Mouse (Mus musculus): Measurements from ENCODE around the gene Nfs1. TPM values are rescaled to one million over a fixed set of nuclear protein-coding genes. Genes with fewer than 3 reads are reported as not detected.

The Nfs1 gene
- polyA plus RNA-seq, 1 experiment from 2014 or later, result 34.0 TPM

DNA sequence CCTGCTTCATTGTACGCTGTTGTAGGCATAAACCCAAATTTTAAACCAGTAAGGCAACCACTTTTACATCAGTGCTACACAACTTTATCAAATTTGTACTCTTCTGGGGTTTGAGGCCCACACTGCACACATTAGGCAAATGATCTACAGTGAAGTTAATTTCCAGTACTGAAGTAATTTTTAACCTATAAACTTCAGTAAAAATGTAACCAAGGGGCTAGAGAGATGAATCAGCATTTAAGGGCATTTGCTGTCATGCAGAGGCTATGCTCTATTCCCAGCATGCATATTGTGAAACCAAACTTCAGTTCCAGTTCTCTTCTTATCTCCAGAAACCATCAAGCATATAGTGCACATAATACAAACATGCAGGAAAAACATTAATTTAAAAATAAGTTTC, 21.5 kb upstream of the Nfs1 start:
- Histone ChIP-seq H3K9me3 (replicated peaks; ENCODE audit: control insufficient read depth, low read length) (no peaks in the 10 kb centered on the region), H3K27ac (replicated peaks; ENCODE audit: low read depth, low read length) (no peak overlapping the region), H3K9ac (replicated peaks; ENCODE audit: low read length) (no peak overlapping the region), H3K4me1 (ENCODE audit: control insufficient read depth, insufficient read depth, low read length) (no peaks in the 10 kb centered on the region), H3K4me2 (ENCODE audit: low read depth, low read length) (no peak overlapping the region), H3K36me3 (replicated peaks; ENCODE audit: control insufficient read depth, insufficient read depth, low read depth, low read length) (peaks cover 20% of the 10 kb centered on the region), H3K27me3 (ENCODE audit: control insufficient read depth, insufficient read depth, low read length) (no peaks in the 10 kb centered on the region), H3K4me3 (ENCODE audit: low read depth, low read length) (no peak overlapping the region)
- WGBS, result 94% methylated on average over 1 of the region's 1 CpGs
- ATAC-seq (replicated peaks; ENCODE audit: insufficient number of reproducible peaks, low FRiP score, low TSS enrichment, low read depth), result no peak
- DNase-seq (ENCODE audit: low spot score), result no peak

- Histone ChIP-seq H3K36me3 (replicated peaks; ENCODE audit: control insufficient read depth, insufficient read depth, low read depth, low read length) (peaks cover 3% of the 10 kb centered on the region), H3K4me3 (ENCODE audit: low read depth, low read length) (no peak overlapping the region), H3K9ac (replicated peaks; ENCODE audit: low read length) (no peak overlapping the region), H3K4me2 (ENCODE audit: low read depth, low read length) (no peak overlapping the region), H3K27ac (replicated peaks; ENCODE audit: low read depth, low read length) (no peak overlapping the region), H3K9me3 (replicated peaks; ENCODE audit: control insufficient read depth, low read length) (no peaks in the 10 kb centered on the region), H3K4me1 (ENCODE audit: control insufficient read depth, insufficient read depth, low read length) (no peaks in the 10 kb centered on the region), H3K27me3 (ENCODE audit: control insufficient read depth, insufficient read depth, low read length) (no peaks in the 10 kb centered on the region)
- DNase-seq (ENCODE audit: low spot score) (no peak), ATAC-seq (replicated peaks; ENCODE audit: insufficient number of reproducible peaks, low FRiP score, low TSS enrichment, low read depth) (no peak)
Observed at GRCm38 (mm10) chr2:156151538-156151937, 7.6 kb upstream of the Nfs1 start.

GRCm38 (mm10) chr2:156147316-156147915, 3.4 kb upstream of the Nfs1 start:
- Histone ChIP-seq H3K4me2 (ENCODE audit: low read depth, low read length) (no peak overlapping the region), H3K36me3 (replicated peaks; ENCODE audit: control insufficient read depth, insufficient read depth, low read depth, low read length) (no peaks in the 10 kb centered on the region), H3K27ac (replicated peaks; ENCODE audit: low read depth, low read length) (no peak overlapping the region), H3K9ac (replicated peaks; ENCODE audit: low read length) (no peak overlapping the region), H3K27me3 (ENCODE audit: control insufficient read depth, insufficient read depth, low read length) (no peaks in the 10 kb centered on the region), H3K9me3 (replicated peaks; ENCODE audit: control insufficient read depth, low read length) (no peaks in the 10 kb centered on the region), H3K4me3 (ENCODE audit: low read depth, low read length) (no peak overlapping the region), H3K4me1 (ENCODE audit: control insufficient read depth, insufficient read depth, low read length) (no peaks in the 10 kb centered on the region)
- ATAC-seq (replicated peaks; ENCODE audit: insufficient number of reproducible peaks, low FRiP score, low TSS enrichment, low read depth) (no peak), DNase-seq (ENCODE audit: low spot score) (no peak)
- WGBS, result 93% methylated on average over 3 of the region's 3 CpGs

DNA sequence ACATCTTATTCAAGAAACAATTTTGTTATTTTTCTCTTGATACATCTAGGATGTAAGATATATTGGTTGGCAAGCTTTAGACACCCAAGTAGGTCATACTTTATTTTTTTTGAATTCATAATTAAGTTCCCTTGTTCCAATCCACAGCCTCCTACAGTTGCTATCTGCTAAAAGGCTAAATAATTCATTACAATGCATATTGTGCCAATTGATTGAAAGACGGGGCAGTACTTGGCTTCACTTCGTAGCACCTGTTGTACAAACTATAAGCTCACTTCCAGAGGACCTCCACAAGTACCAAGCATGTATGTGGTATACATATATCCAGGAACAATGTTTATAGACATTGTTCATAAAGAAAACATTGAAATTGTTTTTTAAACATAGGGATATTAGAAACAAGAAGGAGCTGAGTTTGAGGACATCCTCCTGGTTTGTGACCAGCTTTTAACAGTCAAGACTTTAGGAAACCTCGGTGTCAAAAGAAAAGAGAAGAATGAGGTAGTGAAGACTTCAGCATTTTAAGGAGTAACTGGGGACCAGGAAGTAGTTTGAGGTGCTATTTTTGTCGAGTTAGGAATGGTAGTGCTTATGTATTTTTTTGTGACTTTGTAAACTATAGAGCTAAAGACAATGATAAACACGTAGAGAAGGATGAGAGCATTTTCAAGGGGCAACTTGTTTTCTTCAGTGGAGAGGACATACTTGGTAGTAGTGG, 2.4 kb upstream of the Nfs1 start:
- no peak overlapping the region for H3K9ac ChIP-seq (replicated peaks; ENCODE audit: low read length)
- no peaks in the 10 kb centered on the region for H3K36me3 ChIP-seq (replicated peaks; ENCODE audit: control insufficient read depth, insufficient read depth, low read depth, low read length)
- no peak overlapping the region for H3K4me2 ChIP-seq (ENCODE audit: low read depth, low read length)
- H3K27ac ChIP-seq (replicated peaks; ENCODE audit: low read depth, low read length), result no peak overlapping the region
- no peaks in the 10 kb centered on the region for H3K4me1 ChIP-seq (ENCODE audit: control insufficient read depth, insufficient read depth, low read length)
- DNase-seq (ENCODE audit: low spot score), result no peak
- no peaks in the 10 kb centered on the region for H3K27me3 ChIP-seq (ENCODE audit: control insufficient read depth, insufficient read depth, low read length)
- no peak for ATAC-seq (replicated peaks; ENCODE audit: insufficient number of reproducible peaks, low FRiP score, low TSS enrichment, low read depth)
- H3K9me3 ChIP-seq (replicated peaks; ENCODE audit: control insufficient read depth, low read length), result no peaks in the 10 kb centered on the region
- H3K4me3 ChIP-seq (ENCODE audit: low read depth, low read length), result no peak overlapping the region
- WGBS, result 79% methylated on average over 5 of the region's 5 CpGs

DNA sequence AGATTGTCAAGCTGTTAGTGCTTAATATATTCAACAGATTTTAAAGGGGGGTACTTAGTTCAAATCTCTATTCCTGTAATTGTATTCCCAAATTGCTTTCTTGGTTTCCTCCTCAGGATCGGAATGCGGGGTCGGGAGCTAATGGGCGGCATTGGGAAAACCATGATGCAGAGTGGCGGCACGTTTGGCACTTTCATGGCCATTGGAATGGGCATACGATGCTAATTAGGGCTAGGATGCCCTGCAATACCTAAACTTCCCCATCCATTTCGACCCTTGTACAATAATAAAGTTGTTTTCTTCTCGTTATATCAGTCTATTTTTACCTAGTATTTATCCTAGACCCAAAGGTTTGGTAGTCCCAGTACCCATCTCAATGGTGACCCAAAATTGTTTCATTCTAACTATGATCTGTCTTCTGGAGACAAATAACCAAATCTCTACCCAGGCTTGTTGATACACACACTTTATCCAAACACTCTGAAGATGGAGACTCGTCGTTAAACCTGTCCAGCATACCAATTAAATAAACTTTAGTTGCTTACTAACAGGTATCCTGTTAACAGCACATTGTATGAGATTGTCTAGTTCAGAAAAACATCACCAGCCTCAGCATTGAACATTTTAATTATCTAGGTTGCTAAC, 1.6 kb upstream of the Nfs1 start:
- no peak overlapping the region for H3K4me3 ChIP-seq (ENCODE audit: low read depth, low read length)
- no peaks in the 10 kb centered on the region for H3K27me3 ChIP-seq (ENCODE audit: control insufficient read depth, insufficient read depth, low read length)
- ATAC-seq (replicated peaks; ENCODE audit: insufficient number of reproducible peaks, low FRiP score, low TSS enrichment, low read depth) (no peak), DNase-seq (ENCODE audit: low spot score) (no peak)
- no peaks in the 10 kb centered on the region for H3K36me3 ChIP-seq (replicated peaks; ENCODE audit: control insufficient read depth, insufficient read depth, low read depth, low read length)
- no peaks in the 10 kb centered on the region for H3K9me3 ChIP-seq (replicated peaks; ENCODE audit: control insufficient read depth, low read length)
- no peak overlapping the region for H3K27ac ChIP-seq (replicated peaks; ENCODE audit: low read depth, low read length)
- H3K4me1 ChIP-seq (ENCODE audit: control insufficient read depth, insufficient read depth, low read length), result no peaks in the 10 kb centered on the region
- 63% methylated on average over 11 of the region's 11 CpGs for WGBS
- no peak overlapping the region for H3K4me2 ChIP-seq (ENCODE audit: low read depth, low read length)
- no peak overlapping the region for H3K9ac ChIP-seq (replicated peaks; ENCODE audit: low read length)

DNA sequence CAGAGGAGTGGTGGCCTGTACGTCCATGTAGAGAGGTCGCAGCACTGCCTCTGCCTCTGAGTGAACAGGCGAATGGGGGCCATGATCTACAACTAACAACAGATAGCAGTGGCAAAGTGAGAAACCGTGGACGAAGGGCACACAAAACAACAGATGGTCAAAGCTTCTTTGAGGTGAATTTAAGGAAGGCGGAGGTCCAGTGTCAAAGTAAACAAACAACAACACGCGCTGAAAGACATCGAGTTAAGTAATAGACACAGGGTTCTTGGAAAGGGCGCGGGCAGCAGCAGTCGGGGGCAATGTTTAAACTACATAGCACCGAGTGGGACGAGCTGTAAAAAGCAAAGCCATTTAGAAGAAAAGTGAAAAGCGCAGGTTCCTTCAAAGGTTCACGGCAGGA, 619 bp downstream of the Nfs1 start:
- no peak for DNase-seq (ENCODE audit: low spot score)
- peak overlapping the region; percentile 79 for H3K4me2 ChIP-seq (ENCODE audit: low read depth, low read length)
- peak overlapping the region; percentile 86 for H3K9ac ChIP-seq (replicated peaks; ENCODE audit: low read length)
- peak overlapping the region; percentile 89 for H3K27ac ChIP-seq (replicated peaks; ENCODE audit: low read depth, low read length)
- no peaks in the 10 kb centered on the region for H3K4me1 ChIP-seq (ENCODE audit: control insufficient read depth, insufficient read depth, low read length)
- H3K4me3 ChIP-seq (ENCODE audit: low read depth, low read length), result peak overlapping the region; percentile 77
- no peaks in the 10 kb centered on the region for H3K36me3 ChIP-seq (replicated peaks; ENCODE audit: control insufficient read depth, insufficient read depth, low read depth, low read length)
- no peaks in the 10 kb centered on the region for H3K9me3 ChIP-seq (replicated peaks; ENCODE audit: control insufficient read depth, low read length)
- WGBS, result 3% methylated on average over 16 of the region's 16 CpGs
- peak; percentile 4; the same call in 1 of the 2 replicates for ATAC-seq (replicated peaks; ENCODE audit: insufficient number of reproducible peaks, low FRiP score, low TSS enrichment, low read depth)
- H3K27me3 ChIP-seq (ENCODE audit: control insufficient read depth, insufficient read depth, low read length), result no peaks in the 10 kb centered on the region

GRCm38 (mm10) chr2:156142820-156143219, 1.2 kb downstream of the Nfs1 start:
- WGBS, result 88% methylated on average over 2 of the region's 2 CpGs
- peak overlapping the region; percentile 77; the same call in 1 of the 2 replicates for H3K4me3 ChIP-seq (ENCODE audit: low read depth, low read length)
- ATAC-seq (replicated peaks; ENCODE audit: insufficient number of reproducible peaks, low FRiP score, low TSS enrichment, low read depth), result no peak

GRCm38 (mm10) chr2:156135695-156136094, 8.3 kb downstream of the Nfs1 start:
- no peak overlapping the region for H3K27ac ChIP-seq (replicated peaks; ENCODE audit: low read depth, low read length)
- ATAC-seq (replicated peaks; ENCODE audit: insufficient number of reproducible peaks, low FRiP score, low TSS enrichment, low read depth), result no peak
- H3K9me3 ChIP-seq (replicated peaks; ENCODE audit: control insufficient read depth, low read length), result no peaks in the 10 kb centered on the region
- H3K27me3 ChIP-seq (ENCODE audit: control insufficient read depth, insufficient read depth, low read length), result no peaks in the 10 kb centered on the region
- no peaks in the 10 kb centered on the region for H3K36me3 ChIP-seq (replicated peaks; ENCODE audit: control insufficient read depth, insufficient read depth, low read depth, low read length)
- 88% methylated on average over 6 of the region's 6 CpGs for WGBS
- H3K9ac ChIP-seq (replicated peaks; ENCODE audit: low read length), result no peak overlapping the region
- H3K4me3 ChIP-seq (ENCODE audit: low read depth, low read length), result no peak overlapping the region
- H3K4me2 ChIP-seq (ENCODE audit: low read depth, low read length), result no peak overlapping the region
- H3K4me1 ChIP-seq (ENCODE audit: control insufficient read depth, insufficient read depth, low read length), result no peaks in the 10 kb centered on the region
- no peak for DNase-seq (ENCODE audit: low spot score)

More at GRCm38 (mm10) chr2:156142820-156143219, 1.2 kb downstream of the Nfs1 start:
- DNase-seq (ENCODE audit: low spot score), result no peak
- H3K9me3 ChIP-seq (replicated peaks; ENCODE audit: control insufficient read depth, low read length), result no peaks in the 10 kb centered on the region
- H3K9ac ChIP-seq (replicated peaks; ENCODE audit: low read length), result no peak overlapping the region
- H3K4me2 ChIP-seq (ENCODE audit: low read depth, low read length), result no peak overlapping the region
- no peaks in the 10 kb centered on the region for H3K36me3 ChIP-seq (replicated peaks; ENCODE audit: control insufficient read depth, insufficient read depth, low read depth, low read length)
- no peaks in the 10 kb centered on the region for H3K4me1 ChIP-seq (ENCODE audit: control insufficient read depth, insufficient read depth, low read length)
- no peak overlapping the region for H3K27ac ChIP-seq (replicated peaks; ENCODE audit: low read depth, low read length)
- no peaks in the 10 kb centered on the region for H3K27me3 ChIP-seq (ENCODE audit: control insufficient read depth, insufficient read depth, low read length)
